Mouse (Mus musculus) MEL-GATA-1-ER (cell line): Measurements from ENCODE around the gene Ccdc97.

ENCODE experiments used
- DNase-seq: peaks from one replicate; pipeline ENCODE4 v3.0.0-alpha.2; 2012; ENCODE audit warnings: low read depth; ENCODE audit errors: extremely low read depth

Ccdc97 gene

DNA sequence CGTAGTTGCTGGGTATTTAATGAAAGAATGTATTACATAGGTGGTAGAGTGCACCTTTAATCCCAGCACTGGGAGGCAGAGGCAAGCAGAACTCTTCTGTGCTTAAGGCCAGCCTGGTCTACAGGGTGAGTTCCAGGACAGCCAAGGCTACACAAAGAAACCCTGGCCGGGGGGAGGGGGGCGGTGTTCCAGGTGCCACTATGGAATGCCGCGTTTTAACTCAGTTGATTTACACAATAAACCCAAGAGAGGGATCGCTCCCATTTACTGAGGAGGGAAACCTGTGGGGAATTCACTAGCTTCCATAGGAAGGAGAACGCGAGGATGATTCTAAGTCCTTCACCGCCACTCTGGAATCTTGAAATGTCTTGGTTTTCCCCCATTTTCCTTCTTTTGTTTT lies 49.3 kb downstream of the Ccdc97 start:
- no peak for DNase-seq

DNA sequence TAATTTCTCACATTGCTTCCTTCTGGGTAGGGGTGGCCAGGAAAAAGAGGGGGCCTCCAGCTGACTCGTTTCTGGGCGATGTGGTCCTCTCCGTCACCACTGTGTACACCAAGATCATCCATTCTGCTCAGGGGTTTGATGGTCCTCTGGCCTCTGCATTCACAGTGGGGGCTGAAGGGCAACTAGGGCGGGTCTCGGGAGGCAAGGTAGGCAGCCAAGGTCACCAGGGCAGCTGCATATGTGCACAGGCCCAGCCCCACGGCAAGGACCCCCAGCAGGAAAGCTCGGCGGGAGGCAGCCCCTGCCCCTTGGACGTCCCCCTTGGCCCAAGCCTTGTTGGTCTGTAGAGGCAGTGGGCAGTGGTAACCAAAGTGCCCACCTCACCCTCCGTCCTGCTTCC lies 49.7 kb downstream of the Ccdc97 start:
- DNase-seq = no peak

DNA sequence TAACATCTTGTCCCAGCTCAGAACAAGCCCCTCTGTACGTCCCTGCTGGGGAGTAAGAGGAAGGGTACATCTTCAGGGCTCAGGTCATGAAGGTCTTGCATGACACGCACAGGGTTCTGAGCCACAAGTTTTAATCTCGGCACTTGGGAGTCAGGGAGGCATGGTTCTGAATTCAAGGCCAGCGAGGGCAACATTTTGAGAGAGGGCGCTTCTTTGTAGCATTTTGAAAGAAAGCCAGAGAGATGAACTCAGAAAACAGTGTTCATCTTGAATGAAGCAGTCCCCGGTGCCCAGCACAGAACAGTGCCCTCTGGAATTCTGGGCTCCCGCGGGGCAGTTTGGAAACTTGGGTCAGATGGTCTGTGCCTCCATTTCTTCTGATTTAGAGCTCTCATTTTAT lies 52.5 kb downstream of the Ccdc97 start:
- no peak for DNase-seq
